Mouse (Mus musculus): ENCODE data around the gene Spata31d1d. TPM values are rescaled to one million over a fixed set of nuclear protein-coding genes. Genes with fewer than 3 reads are reported as not detected.
A peak's percentile ranks its signal among the peaks of the same experiment; 100 is the strongest.

Gene Spata31d1d
- polyA plus RNA-seq, 1 experiment from 2014 or later, result not detected

DNA sequence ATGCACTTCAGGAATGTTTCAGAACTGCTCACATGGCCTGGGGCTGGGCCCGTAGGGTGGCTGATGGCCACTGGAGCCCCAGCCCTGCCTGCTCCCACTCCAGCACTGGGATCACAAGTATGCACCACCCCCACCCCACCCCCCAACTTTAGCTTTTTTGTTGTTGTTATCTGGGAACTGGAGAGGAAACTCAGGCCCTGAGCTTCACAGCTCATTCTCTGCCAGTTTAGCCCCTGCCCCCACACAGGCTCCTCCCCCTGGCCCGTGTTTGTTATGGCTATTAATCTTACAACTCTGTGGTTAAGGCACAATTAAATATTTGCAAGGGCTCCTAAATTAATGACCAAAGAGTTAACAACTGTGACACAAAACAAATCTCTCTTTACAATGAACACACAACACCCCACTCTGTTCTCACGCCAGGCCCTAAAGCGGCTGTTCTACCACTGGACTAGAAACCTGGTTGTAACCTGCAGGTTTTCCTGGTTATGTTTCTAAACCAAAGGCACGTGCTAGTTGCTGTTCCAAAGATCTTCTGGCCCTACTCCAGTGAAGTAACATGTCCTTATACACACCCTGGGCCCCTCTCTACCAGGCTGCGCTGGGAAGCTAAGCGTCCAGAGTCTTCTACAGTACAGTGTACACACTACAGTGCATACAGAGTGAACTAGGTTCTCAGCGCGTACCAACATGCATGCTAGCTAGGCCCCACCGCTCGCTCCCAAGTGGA lies 35.4 kb upstream of the Spata31d1d start:
- H3K4me1 ChIP-seq (ENCODE audit: control insufficient read depth, low read depth, low read length), result peaks cover 63% of the 10 kb centered on the region
- peak overlapping the region; percentile 99 for H3K9ac ChIP-seq (ENCODE audit: low read depth, low read length)
- H3K4me2 ChIP-seq (ENCODE audit: low read depth, low read length), result peak overlapping the region; percentile 74
- no peaks in the 10 kb centered on the region for H3K9me3 ChIP-seq (replicated peaks; ENCODE audit: control insufficient read depth, low read length)
- no peak for ATAC-seq (ENCODE audit: low read depth)
- peak overlapping the region; percentile 100 for H3K27ac ChIP-seq (ENCODE audit: low read length)
- 59% methylated on average over 11 of the region's 11 CpGs for whole genome bisulfite sequencing (ENCODE audit: insufficient replicate concordance)
- no peaks in the 10 kb centered on the region for H3K27me3 ChIP-seq (ENCODE audit: control insufficient read depth, insufficient read depth, low read depth, low read length)
- peaks cover 26% of the 10 kb centered on the region for H3K36me3 ChIP-seq (ENCODE audit: control insufficient read depth, insufficient read depth)
- peak overlapping the region; percentile 94 for H3K4me3 ChIP-seq (ENCODE audit: low read depth, low read length)

DNA sequence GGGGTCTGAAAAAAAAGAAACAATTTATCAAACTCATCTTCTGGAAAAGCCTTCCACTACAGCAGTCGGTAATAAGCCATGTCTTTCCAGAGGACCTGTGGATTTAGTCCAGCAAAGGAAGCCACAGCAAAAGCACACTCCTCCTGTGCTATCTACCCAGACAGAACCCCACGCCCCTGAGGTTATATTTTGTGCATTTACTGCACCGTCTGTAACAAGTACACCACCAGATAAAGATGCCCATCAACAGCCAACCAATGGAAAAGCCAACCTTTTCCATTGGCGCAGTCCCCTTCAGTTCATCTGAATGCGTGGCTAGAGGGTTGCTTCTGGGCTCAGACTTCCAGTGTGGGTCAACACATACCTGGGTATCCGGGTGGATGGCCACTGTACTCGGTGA lies 31.2 kb upstream of the Spata31d1d start:
- Histone ChIP-seq H3K27ac (ENCODE audit: low read length) (peak overlapping the region; percentile 81), H3K27me3 (ENCODE audit: control insufficient read depth, insufficient read depth, low read depth, low read length) (no peaks in the 10 kb centered on the region), H3K4me2 (ENCODE audit: low read depth, low read length) (peak overlapping the region; percentile 49), H3K4me1 (ENCODE audit: control insufficient read depth, low read depth, low read length) (peaks cover 47% of the 10 kb centered on the region), H3K4me3 (ENCODE audit: low read depth, low read length) (peak overlapping the region; percentile 14), H3K9ac (ENCODE audit: low read depth, low read length) (peak overlapping the region; percentile 18), H3K36me3 (ENCODE audit: control insufficient read depth, insufficient read depth) (peaks cover 65% of the 10 kb centered on the region), H3K9me3 (replicated peaks; ENCODE audit: control insufficient read depth, low read length) (no peaks in the 10 kb centered on the region)
- ATAC-seq (ENCODE audit: low read depth), result peak; percentile 73
- WGBS (ENCODE audit: insufficient replicate concordance), result 42% methylated on average over 7 of the region's 7 CpGs

DNA sequence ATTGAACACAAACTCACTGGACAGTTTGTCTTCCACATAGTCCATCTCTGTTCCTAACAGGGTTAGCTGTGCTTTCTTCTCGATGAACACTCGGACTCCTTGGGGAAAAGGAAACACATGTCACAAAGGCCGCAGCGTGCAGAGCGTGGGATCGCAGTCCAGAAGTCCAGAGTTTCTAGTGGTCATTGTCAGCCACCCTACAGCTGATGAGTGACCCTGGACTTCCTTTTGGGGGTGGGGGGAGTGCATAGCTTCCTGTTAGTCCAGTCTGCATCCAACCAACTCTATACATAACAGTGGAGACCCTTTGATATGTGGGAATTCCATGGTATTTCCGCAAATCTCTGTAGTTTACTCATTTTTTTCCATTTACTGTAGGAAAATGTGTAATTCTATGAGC lies 25.4 kb upstream of the Spata31d1d start:
- 93% methylated on average over 7 of the region's 7 CpGs for WGBS (ENCODE audit: insufficient replicate concordance)
- peak; percentile 57 for ATAC-seq (ENCODE audit: low read depth)

GRCm38 (mm10) chr13:59750310-59750709 lies 18.8 kb upstream of the Spata31d1d start:
- ATAC-seq (ENCODE audit: low read depth), result no peak

More for the DNA sequence above, 25.4 kb upstream of the Spata31d1d start:
- Histone ChIP-seq H3K9ac (ENCODE audit: low read depth, low read length) (no peak overlapping the region), H3K4me3 (ENCODE audit: low read depth, low read length) (no peak overlapping the region), H3K36me3 (ENCODE audit: control insufficient read depth, insufficient read depth) (peaks cover 67% of the 10 kb centered on the region), H3K9me3 (replicated peaks; ENCODE audit: control insufficient read depth, low read length) (no peaks in the 10 kb centered on the region), H3K27me3 (ENCODE audit: control insufficient read depth, insufficient read depth, low read depth, low read length) (no peaks in the 10 kb centered on the region), H3K27ac (ENCODE audit: low read length) (no peak overlapping the region), H3K4me1 (ENCODE audit: control insufficient read depth, low read depth, low read length) (peaks cover under 1% of the 10 kb centered on the region; the same call in 1 of the 2 replicates), H3K4me2 (ENCODE audit: low read depth, low read length) (no peak overlapping the region)

GRCm38 (mm10) chr13:59746711-59747110 lies 15.2 kb upstream of the Spata31d1d start, which contains the start of gene 1700014D04Rik:
TSS of gene 1700014D04Rik (minus strand) at chr13:59746752.
- H3K4me1 ChIP-seq (ENCODE audit: control insufficient read depth, low read depth, low read length), result no peaks in the 10 kb centered on the region
- H3K27ac ChIP-seq (ENCODE audit: low read length), result no peak within 1 kb of the TSS
- 77% methylated on average over 9 of the region's 9 CpGs for WGBS (ENCODE audit: insufficient replicate concordance)
- no peak within 1 kb of the TSS for H3K4me2 ChIP-seq (ENCODE audit: low read depth, low read length)
- H3K4me3 ChIP-seq (ENCODE audit: low read depth, low read length), result no peak within 1 kb of the TSS
- no peak within 1 kb of the TSS for H3K9ac ChIP-seq (ENCODE audit: low read depth, low read length)
- H3K9me3 ChIP-seq (replicated peaks; ENCODE audit: control insufficient read depth, low read length), result no peaks in the 10 kb centered on the region
- H3K36me3 ChIP-seq (ENCODE audit: control insufficient read depth, insufficient read depth), result no peaks in the 10 kb centered on the region
- no peaks in the 10 kb centered on the region for H3K27me3 ChIP-seq (ENCODE audit: control insufficient read depth, insufficient read depth, low read depth, low read length)
- no peak for ATAC-seq (ENCODE audit: low read depth)

More at GRCm38 (mm10) chr13:59750310-59750709, 18.8 kb upstream of the Spata31d1d start:
- H3K4me2 ChIP-seq (ENCODE audit: low read depth, low read length), result no peak overlapping the region
- H3K9me3 ChIP-seq (replicated peaks; ENCODE audit: control insufficient read depth, low read length), result no peaks in the 10 kb centered on the region
- H3K27ac ChIP-seq (ENCODE audit: low read length), result no peak overlapping the region
- no peak overlapping the region for H3K9ac ChIP-seq (ENCODE audit: low read depth, low read length)
- 62% methylated on average over 12 of the region's 12 CpGs for WGBS (ENCODE audit: insufficient replicate concordance)
- H3K36me3 ChIP-seq (ENCODE audit: control insufficient read depth, insufficient read depth), result peaks cover 15% of the 10 kb centered on the region
- H3K4me1 ChIP-seq (ENCODE audit: control insufficient read depth, low read depth, low read length), result no peaks in the 10 kb centered on the region
- H3K4me3 ChIP-seq (ENCODE audit: low read depth, low read length), result no peak overlapping the region
- no peaks in the 10 kb centered on the region for H3K27me3 ChIP-seq (ENCODE audit: control insufficient read depth, insufficient read depth, low read depth, low read length)

- H3K4me3 ChIP-seq (ENCODE audit: low read depth, low read length), result no peak overlapping the region
- no peaks in the 10 kb centered on the region for H3K27me3 ChIP-seq (ENCODE audit: control insufficient read depth, insufficient read depth, low read depth, low read length)
- H3K4me1 ChIP-seq (ENCODE audit: control insufficient read depth, low read depth, low read length), result no peaks in the 10 kb centered on the region; the same call in 1 of the 2 replicates
- H3K9ac ChIP-seq (ENCODE audit: low read depth, low read length), result no peak overlapping the region
- H3K36me3 ChIP-seq (ENCODE audit: control insufficient read depth, insufficient read depth), result no peaks in the 10 kb centered on the region
- no peak overlapping the region for H3K27ac ChIP-seq (ENCODE audit: low read length)
- no peaks in the 10 kb centered on the region for H3K9me3 ChIP-seq (replicated peaks; ENCODE audit: control insufficient read depth, low read length)
- no peak for ATAC-seq (ENCODE audit: low read depth)
- WGBS (ENCODE audit: insufficient replicate concordance), result 72% methylated on average over 6 of the region's 6 CpGs
- no peak overlapping the region for H3K4me2 ChIP-seq (ENCODE audit: low read depth, low read length)
These were observed 14.6 kb upstream of the Spata31d1d start for GRCm38 (mm10) chr13:59746164-59746563.

- Histone ChIP-seq H3K4me3 (ENCODE audit: low read depth, low read length) (no peak overlapping the region), H3K9ac (ENCODE audit: low read depth, low read length) (no peak overlapping the region), H3K4me1 (ENCODE audit: control insufficient read depth, low read depth, low read length) (peaks cover 3% of the 10 kb centered on the region), H3K9me3 (replicated peaks; ENCODE audit: control insufficient read depth, low read length) (no peaks in the 10 kb centered on the region), H3K27me3 (ENCODE audit: control insufficient read depth, insufficient read depth, low read depth, low read length) (no peaks in the 10 kb centered on the region), H3K4me2 (ENCODE audit: low read depth, low read length) (no peak overlapping the region), H3K36me3 (ENCODE audit: control insufficient read depth, insufficient read depth) (no peaks in the 10 kb centered on the region), H3K27ac (ENCODE audit: low read length) (no peak overlapping the region)
- ATAC-seq (ENCODE audit: low read depth), result no peak
- 48% methylated on average over 6 of the region's 6 CpGs for WGBS (ENCODE audit: insufficient replicate concordance)
These were observed 13.9 kb upstream of the Spata31d1d start for GRCm38 (mm10) chr13:59745462-59745861.

GRCm38 (mm10) chr13:59741697-59742096 lies 10.1 kb upstream of the Spata31d1d start:
- ATAC-seq (ENCODE audit: low read depth), result no peak
- Histone ChIP-seq H3K4me2 (ENCODE audit: low read depth, low read length) (no peak overlapping the region), H3K27ac (ENCODE audit: low read length) (no peak overlapping the region), H3K36me3 (ENCODE audit: control insufficient read depth, insufficient read depth) (no peaks in the 10 kb centered on the region), H3K4me1 (ENCODE audit: control insufficient read depth, low read depth, low read length) (peaks cover 36% of the 10 kb centered on the region), H3K9me3 (replicated peaks; ENCODE audit: control insufficient read depth, low read length) (no peaks in the 10 kb centered on the region), H3K4me3 (ENCODE audit: low read depth, low read length) (no peak overlapping the region), H3K27me3 (ENCODE audit: control insufficient read depth, insufficient read depth, low read depth, low read length) (no peaks in the 10 kb centered on the region), H3K9ac (ENCODE audit: low read depth, low read length) (no peak overlapping the region)
- 47% methylated on average over 10 of the region's 10 CpGs for WGBS (ENCODE audit: insufficient replicate concordance)

GRCm38 (mm10) chr13:59741096-59741495 lies 9.5 kb upstream of the Spata31d1d start:
- Histone ChIP-seq H3K9ac (ENCODE audit: low read depth, low read length) (no peak overlapping the region), H3K27me3 (ENCODE audit: control insufficient read depth, insufficient read depth, low read depth, low read length) (no peaks in the 10 kb centered on the region), H3K9me3 (replicated peaks; ENCODE audit: control insufficient read depth, low read length) (no peaks in the 10 kb centered on the region), H3K4me2 (ENCODE audit: low read depth, low read length) (no peak overlapping the region), H3K4me1 (ENCODE audit: control insufficient read depth, low read depth, low read length) (peaks cover 37% of the 10 kb centered on the region), H3K36me3 (ENCODE audit: control insufficient read depth, insufficient read depth) (no peaks in the 10 kb centered on the region), H3K27ac (ENCODE audit: low read length) (no peak overlapping the region), H3K4me3 (ENCODE audit: low read depth, low read length) (no peak overlapping the region)
- WGBS (ENCODE audit: insufficient replicate concordance), result 89% methylated on average over 11 of the region's 11 CpGs
- ATAC-seq (ENCODE audit: low read depth), result no peak

All from liver, embryonic 16.5 days (tissue).